9 mouse cellular contexts compared by ENCODE assay signal in the genomic region with DNA sequence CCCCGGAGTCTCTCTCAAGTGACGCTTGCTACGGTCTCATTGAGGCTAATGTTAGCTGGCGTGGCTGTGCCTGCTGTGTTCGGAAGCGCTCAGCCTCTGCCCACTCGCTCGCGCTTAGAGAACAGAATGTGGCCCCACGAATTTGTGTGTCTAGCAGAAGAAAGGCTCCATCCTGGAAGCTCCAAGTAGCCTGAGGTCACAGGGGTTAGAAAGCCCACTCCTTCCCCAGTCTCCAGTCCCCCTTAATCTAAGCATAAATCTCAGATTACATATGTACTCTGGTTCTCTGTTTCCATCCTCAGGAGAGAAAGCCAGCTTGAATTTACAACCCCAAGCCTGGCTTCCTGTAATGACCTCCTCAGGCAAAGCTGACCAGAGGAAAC.
A peak's percentile ranks its signal among the peaks of the same experiment; 100 is the strongest.
DNase-seq lines count a peak whose midpoint lies in the region; ATAC-seq and TF ChIP-seq lines count a peak whose summit lies in the region.
"Had no signal": no experiment of that assay in that cellular context is flagged by ENCODE, and none has a peak within 500 bp of the region (broad histone marks: within the 10 kb centered on the region; RNA-seq: fewer than 3 reads in every experiment).

No protein-coding gene starts in this region.

- 73% methylated on average over 10 of the region's 10 CpGs for whole genome bisulfite sequencing in liver, embryonic 11.5 days
- 16% methylated on average over 10 of the region's 10 CpGs for WGBS in embryonic facial prominence, embryonic 11.5 days
- 14% methylated on average over 10 of the region's 10 CpGs for WGBS in hindbrain, postnatal 0 days
- 13% methylated on average over 10 of the region's 10 CpGs for WGBS in neural tube, embryonic 13.5 days

- no peak overlapping the region for H3K9ac ChIP-seq in liver, embryonic 11.5 days (ENCODE audit: low read depth, low read length)
- H3K9ac ChIP-seq in embryonic facial prominence, embryonic 11.5 days (replicated peaks; ENCODE audit: low read length), result peak overlapping the region; percentile 37; the same call in 1 of the 2 replicates
- no peak overlapping the region for H3K9ac ChIP-seq in hindbrain, postnatal 0 days (replicated peaks; ENCODE audit: low read length)
- H3K9ac ChIP-seq in neural tube, embryonic 13.5 days, result peak overlapping the region; percentile 59
- H3K9ac ChIP-seq: liver, embryonic 14.5 days had no signal

- no peak overlapping the region for H3K27ac ChIP-seq in liver, embryonic 11.5 days (ENCODE audit: low read depth, low read length)
- peak overlapping the region; percentile 67 for H3K27ac ChIP-seq in embryonic facial prominence, embryonic 11.5 days (replicated peaks; ENCODE audit: low read depth, low read length)
- H3K27ac ChIP-seq in hindbrain, postnatal 0 days, result peak overlapping the region; percentile 64
- peak overlapping the region; percentile 84 for H3K27ac ChIP-seq in neural tube, embryonic 13.5 days (replicated peaks)
- H3K27ac ChIP-seq: liver, embryonic 14.5 days had no signal

- peak overlapping the region; percentile 29; the same call in 1 of the 2 replicates for H3K4me2 ChIP-seq in liver, embryonic 11.5 days
- peak overlapping the region; percentile 3; the same call in 1 of the 2 replicates for H3K4me2 ChIP-seq in embryonic facial prominence, embryonic 11.5 days (ENCODE audit: low read depth, low read length)
- peak overlapping the region; percentile 44 for H3K4me2 ChIP-seq in hindbrain, postnatal 0 days (ENCODE audit: low read depth, low read length)
- H3K4me2 ChIP-seq in neural tube, embryonic 13.5 days, result peak overlapping the region; percentile 51

- H3K4me1 ChIP-seq in liver, embryonic 11.5 days (replicated peaks; ENCODE audit: control insufficient read depth, insufficient read depth, low read length), result peaks cover 12% of the 10 kb centered on the region
- H3K4me1 ChIP-seq in embryonic facial prominence, embryonic 11.5 days (ENCODE audit: control insufficient read depth, insufficient read depth, low read length), result peaks cover 5% of the 10 kb centered on the region; the same call in 1 of the 2 replicates
- peaks cover 10% of the 10 kb centered on the region for H3K4me1 ChIP-seq in hindbrain, postnatal 0 days (ENCODE audit: insufficient read depth, low read length)
- peaks cover 17% of the 10 kb centered on the region for H3K4me1 ChIP-seq in neural tube, embryonic 13.5 days (replicated peaks)

- ATAC-seq in liver, embryonic 11.5 days (replicated peaks; ENCODE audit: low FRiP score), result no peak
- ATAC-seq in embryonic facial prominence, embryonic 11.5 days (replicated peaks; ENCODE audit: insufficient number of reproducible peaks, low FRiP score, low TSS enrichment, low read depth), result peak; percentile 20; the same call in 1 of the 2 replicates
- peak; percentile 61; the same call in 1 of the 2 replicates for ATAC-seq in hindbrain, postnatal 0 days
- ATAC-seq in neural tube, embryonic 13.5 days (ENCODE audit: low read depth), result peak; percentile 85
- ATAC-seq in erythroid progenitor cell, adult 5-6 weeks (replicated peaks; ENCODE audit: low FRiP score, poor library complexity, severe bottlenecking), result no peak

- H3K36me3 ChIP-seq in liver, embryonic 11.5 days (ENCODE audit: control insufficient read depth, insufficient read depth, low read length), result no peaks in the 10 kb centered on the region
- H3K36me3 ChIP-seq in embryonic facial prominence, embryonic 11.5 days (replicated peaks; ENCODE audit: control insufficient read depth, insufficient read depth, low read depth, low read length), result no peaks in the 10 kb centered on the region
- H3K36me3 ChIP-seq in hindbrain, postnatal 0 days (ENCODE audit: insufficient read depth, low read length), result no peaks in the 10 kb centered on the region
- no peaks in the 10 kb centered on the region for H3K36me3 ChIP-seq in neural tube, embryonic 13.5 days

- H3K27me3 ChIP-seq in liver, embryonic 11.5 days (replicated peaks; ENCODE audit: control insufficient read depth, insufficient read depth, low read length), result no peaks in the 10 kb centered on the region
- H3K27me3 ChIP-seq in embryonic facial prominence, embryonic 11.5 days (ENCODE audit: control insufficient read depth, insufficient read depth, low read length), result no peaks in the 10 kb centered on the region
- H3K27me3 ChIP-seq in hindbrain, postnatal 0 days (ENCODE audit: insufficient read depth, low read length), result no peaks in the 10 kb centered on the region
- no peaks in the 10 kb centered on the region for H3K27me3 ChIP-seq in neural tube, embryonic 13.5 days

- DNase-seq in liver, embryonic 11.5 days (ENCODE audit: low spot score), result no peak
- DNase-seq in liver, result no peak
- DNase-seq in embryonic facial prominence, embryonic 11.5 days (ENCODE audit: low spot score), result peak; percentile 49
- peak; percentile 55 for DNase-seq in hindbrain, postnatal 0 days (ENCODE audit: low spot score)
- DNase-seq in c-Kit-positive CD71-positive TER-119-positive erythroid progenitor cells, embryonic 14.5 days (ENCODE audit: low spot score), result no peak
- no peak for DNase-seq in right cerebral cortex, postnatal 25 days

- no peak overlapping the region for H3K4me3 ChIP-seq in liver, embryonic 11.5 days (ENCODE audit: low read depth, low read length)
- H3K4me3 ChIP-seq in embryonic facial prominence, embryonic 11.5 days (ENCODE audit: low read depth, low read length), result no peak overlapping the region
- H3K4me3 ChIP-seq in hindbrain, postnatal 0 days (ENCODE audit: low read length), result no peak overlapping the region
- H3K4me3 ChIP-seq in neural tube, embryonic 13.5 days, result peak overlapping the region; percentile 15

- TF ChIP-seq CTCF in hindbrain, postnatal 0 days (IDR thresholded peaks at IDR 0.05; ENCODE audit: low read depth), result no peak

- H3K9me3 ChIP-seq in liver, embryonic 11.5 days (ENCODE audit: control insufficient read depth, low read length), result no peaks in the 10 kb centered on the region
- H3K9me3 ChIP-seq in embryonic facial prominence, embryonic 11.5 days (replicated peaks; ENCODE audit: control insufficient read depth, low read length), result no peaks in the 10 kb centered on the region
- no peaks in the 10 kb centered on the region for H3K9me3 ChIP-seq in hindbrain, postnatal 0 days (ENCODE audit: low read length)
- H3K9me3 ChIP-seq in neural tube, embryonic 13.5 days, result no peaks in the 10 kb centered on the region

Comparison
In these comparisons a context has a peak if more than half of its experiments do, and no peak if none do; other contexts are left out.
1. ATAC-seq: peak in embryonic facial prominence, embryonic 11.5 days (single experiment), hindbrain, postnatal 0 days (single experiment) and neural tube, embryonic 13.5 days (single experiment); none in liver, embryonic 11.5 days (single experiment) and erythroid progenitor cell, adult 5-6 weeks (single experiment).
2. DNase-seq: peak in embryonic facial prominence, embryonic 11.5 days (single experiment) and hindbrain, postnatal 0 days (single experiment); none in liver, embryonic 11.5 days (single experiment), liver (single experiment), c-Kit-positive CD71-positive TER-119-positive erythroid progenitor cells, embryonic 14.5 days (single experiment) and right cerebral cortex, postnatal 25 days (single experiment).
3. H3K9ac ChIP-seq: peak in embryonic facial prominence, embryonic 11.5 days (single experiment) and neural tube, embryonic 13.5 days (single experiment); none in liver, embryonic 11.5 days (single experiment) and hindbrain, postnatal 0 days (single experiment).
4. Peak in every context shown above with its lines, with median percentiles within 50 percentile points of each other: H3K4me2 ChIP-seq.